In the genomic region with DNA sequence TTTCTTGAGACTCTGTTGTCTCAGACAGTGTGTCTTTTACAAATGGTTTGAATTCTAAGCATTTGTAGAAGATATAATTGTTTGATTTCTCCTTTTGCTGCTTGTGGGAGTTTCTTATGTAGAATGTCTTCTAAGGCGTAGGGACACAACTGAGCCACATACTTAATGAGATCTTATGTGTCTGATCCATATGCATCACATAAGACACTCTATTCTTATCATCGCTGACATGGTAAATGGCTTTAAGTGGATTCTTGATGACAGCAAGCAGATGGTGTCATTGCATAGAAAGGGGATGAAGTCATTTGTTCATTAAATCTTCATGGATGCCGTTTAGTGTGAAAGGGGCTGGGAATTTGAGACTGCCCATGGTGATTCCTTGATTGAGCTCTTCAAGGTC, we compare ENCODE assay signal across 42 mouse cellular contexts. TPM values are rescaled to one million over a fixed set of nuclear protein-coding genes. Genes with fewer than 3 reads are reported as not detected.
DNase-seq lines count a peak whose midpoint lies in the region; ATAC-seq and TF ChIP-seq lines count a peak whose summit lies in the region.
"Had no signal": no experiment of that assay in that cellular context is flagged by ENCODE, and none has a peak within 500 bp of the region (broad histone marks: within the 10 kb centered on the region; RNA-seq: fewer than 3 reads in every experiment).

No protein-coding gene starts in this region.

- TF ChIP-seq CTCF in hindbrain, postnatal 0 days (IDR thresholded peaks at IDR 0.05; ENCODE audit: low read depth), result no peak
- TF ChIP-seq CTCF in brain, embryonic 14.5 days (IDR thresholded peaks at IDR 0.05; ENCODE audit: borderline replicate concordance, extremely low read depth, insufficient read depth, insufficient read length), result no peak

- no peaks in the 10 kb centered on the region for H3K4me1 ChIP-seq in forebrain, embryonic 15.5 days
- no peaks in the 10 kb centered on the region for H3K4me1 ChIP-seq in forebrain, embryonic 16.5 days (replicated peaks; ENCODE audit: control insufficient read depth, insufficient read depth, low read length)
- no peaks in the 10 kb centered on the region for H3K4me1 ChIP-seq in hindbrain, embryonic 12.5 days
- H3K4me1 ChIP-seq in hindbrain, postnatal 0 days (ENCODE audit: insufficient read depth, low read length), result no peaks in the 10 kb centered on the region
- no peaks in the 10 kb centered on the region for H3K4me1 ChIP-seq in embryonic facial prominence, embryonic 14.5 days (ENCODE audit: control insufficient read depth, insufficient read depth, low read length)
- no peaks in the 10 kb centered on the region for H3K4me1 ChIP-seq in intestine, embryonic 16.5 days (ENCODE audit: control insufficient read depth, insufficient read depth, low read length)
- H3K4me1 ChIP-seq: embryonic facial prominence, embryonic 12.5 days; kidney, embryonic 15.5 days; limb, embryonic 13.5 days; megakaryocyte, embryonic 14.5 days had no signal

- 45% methylated on average over 3 of the region's 3 CpGs for WGBS in forebrain, embryonic 15.5 days
- 45% methylated on average over 3 of the region's 3 CpGs for WGBS in forebrain, embryonic 16.5 days
- 58% methylated on average over 3 of the region's 3 CpGs for WGBS in hindbrain, embryonic 12.5 days
- WGBS in hindbrain, postnatal 0 days, result 60% methylated on average over 3 of the region's 3 CpGs
- WGBS in embryonic facial prominence, embryonic 14.5 days, result 67% methylated on average over 3 of the region's 3 CpGs
- WGBS in intestine, embryonic 16.5 days, result 73% methylated on average over 3 of the region's 3 CpGs

- no peaks in the 10 kb centered on the region for H3K9me3 ChIP-seq in forebrain, embryonic 15.5 days
- H3K9me3 ChIP-seq in forebrain, embryonic 16.5 days (ENCODE audit: control insufficient read depth, low read length), result no peaks in the 10 kb centered on the region
- H3K9me3 ChIP-seq in hindbrain, embryonic 12.5 days (replicated peaks), result no peaks in the 10 kb centered on the region
- no peaks in the 10 kb centered on the region for H3K9me3 ChIP-seq in hindbrain, postnatal 0 days (ENCODE audit: low read length)
- no peaks in the 10 kb centered on the region for H3K9me3 ChIP-seq in embryonic facial prominence, embryonic 14.5 days (ENCODE audit: control insufficient read depth, low read length)
- no peaks in the 10 kb centered on the region for H3K9me3 ChIP-seq in intestine, embryonic 16.5 days (ENCODE audit: control insufficient read depth, low read length)
- H3K9me3 ChIP-seq: embryonic facial prominence, embryonic 12.5 days; kidney, embryonic 15.5 days; limb, embryonic 13.5 days; megakaryocyte, embryonic 14.5 days had no signal

- no peak for DNase-seq in hindbrain, postnatal 0 days (ENCODE audit: low spot score)
- peak; percentile 42 for DNase-seq in brain, embryonic 14.5 days (ENCODE audit: low read depth)
- peak; percentile 13 for DNase-seq in embryonic facial prominence, embryonic 14.5 days (ENCODE audit: low spot score)
- no peak for DNase-seq in layer of hippocampus, postnatal 14 days (ENCODE audit: low spot score in 2 of 2)
- DNase-seq: adrenal gland, postnatal 25 days; B cell, adult 2 months; cerebellum, adult 18-20 months; cerebellum, postnatal 10 days; gastrocnemius, postnatal 25 days; heart, adult 18-20 months; kidney, adult 18-20 months; kidney, postnatal 25 days; liver, postnatal 0 days; lung, postnatal 36 days; midbrain, embryonic 14.5 days; right cerebral cortex, adult 18-20 months; spleen, adult 18-20 months; thymus, postnatal 14 days had no signal

- no peak for TF ChIP-seq POLR2A in brain, embryonic 14.5 days (IDR thresholded peaks at IDR 0.05; ENCODE audit: borderline replicate concordance, extremely low read depth, insufficient read depth, insufficient read length, poor library complexity, severe bottlenecking)

- H3K4me3 ChIP-seq in forebrain, embryonic 15.5 days, result no peak overlapping the region
- H3K4me3 ChIP-seq in forebrain, embryonic 16.5 days (replicated peaks; ENCODE audit: low read length), result no peak overlapping the region
- H3K4me3 ChIP-seq in hindbrain, embryonic 12.5 days, result no peak overlapping the region
- no peak overlapping the region for H3K4me3 ChIP-seq in hindbrain, postnatal 0 days (ENCODE audit: low read length)
- H3K4me3 ChIP-seq in embryonic facial prominence, embryonic 14.5 days (ENCODE audit: low read depth, low read length), result no peak overlapping the region
- no peak overlapping the region for H3K4me3 ChIP-seq in intestine, embryonic 16.5 days (ENCODE audit: low read length)
- H3K4me3 ChIP-seq: embryonic facial prominence, embryonic 12.5 days; kidney, embryonic 15.5 days; limb, embryonic 13.5 days; megakaryocyte, embryonic 14.5 days had no signal

- no peak overlapping the region for H3K4me2 ChIP-seq in forebrain, embryonic 15.5 days (replicated peaks)
- H3K4me2 ChIP-seq in forebrain, embryonic 16.5 days (ENCODE audit: low read length), result no peak overlapping the region
- no peak overlapping the region for H3K4me2 ChIP-seq in hindbrain, embryonic 12.5 days (replicated peaks)
- no peak overlapping the region for H3K4me2 ChIP-seq in hindbrain, postnatal 0 days (ENCODE audit: low read depth, low read length)
- no peak overlapping the region for H3K4me2 ChIP-seq in embryonic facial prominence, embryonic 14.5 days (ENCODE audit: low read depth, low read length)
- no peak overlapping the region for H3K4me2 ChIP-seq in intestine, embryonic 16.5 days (ENCODE audit: low read depth, low read length)
- H3K4me2 ChIP-seq: embryonic facial prominence, embryonic 12.5 days; heart, embryonic 11.5 days; kidney, embryonic 15.5 days; limb, embryonic 13.5 days; liver, embryonic 11.5 days had no signal

- ATAC-seq in forebrain, embryonic 15.5 days (replicated peaks), result peak; percentile 8; the same call in 1 of the 2 replicates
- ATAC-seq in forebrain, embryonic 16.5 days, result no peak
- ATAC-seq in hindbrain, embryonic 12.5 days (ENCODE audit: low FRiP score), result peak; percentile 39; the same call in 1 of the 2 replicates
- no peak for ATAC-seq in hindbrain, postnatal 0 days
- ATAC-seq in embryonic facial prominence, embryonic 14.5 days (ENCODE audit: low read depth), result peak; percentile 35; the same call in 1 of the 2 replicates
- ATAC-seq in intestine, embryonic 16.5 days, result no peak
- ATAC-seq: inflammation-experienced regulatory T-cells, adult 6 months; liver, postnatal 0 days had no signal

- H3K9ac ChIP-seq in forebrain, embryonic 15.5 days (replicated peaks), result no peak overlapping the region
- no peak overlapping the region for H3K9ac ChIP-seq in forebrain, embryonic 16.5 days (replicated peaks; ENCODE audit: low read depth, low read length)
- no peak overlapping the region for H3K9ac ChIP-seq in hindbrain, embryonic 12.5 days
- no peak overlapping the region for H3K9ac ChIP-seq in hindbrain, postnatal 0 days (replicated peaks; ENCODE audit: low read length)
- no peak overlapping the region for H3K9ac ChIP-seq in embryonic facial prominence, embryonic 14.5 days (ENCODE audit: low read depth, low read length)
- H3K9ac ChIP-seq in intestine, embryonic 16.5 days (ENCODE audit: low read depth, low read length), result no peak overlapping the region
- H3K9ac ChIP-seq: embryonic facial prominence, embryonic 12.5 days; kidney, embryonic 15.5 days; limb, embryonic 13.5 days; liver, postnatal 0 days had no signal

- H3K36me3 ChIP-seq in forebrain, embryonic 15.5 days, result peaks cover 9% of the 10 kb centered on the region; the same call in 1 of the 2 replicates
- H3K36me3 ChIP-seq in forebrain, embryonic 16.5 days (ENCODE audit: control insufficient read depth, insufficient read depth), result peaks cover 15% of the 10 kb centered on the region
- peaks cover 13% of the 10 kb centered on the region for H3K36me3 ChIP-seq in hindbrain, embryonic 12.5 days
- H3K36me3 ChIP-seq in hindbrain, postnatal 0 days (ENCODE audit: insufficient read depth, low read length), result peaks cover 11% of the 10 kb centered on the region; the same call in 1 of the 2 replicates
- H3K36me3 ChIP-seq in embryonic facial prominence, embryonic 14.5 days (ENCODE audit: control insufficient read depth, insufficient read depth, low read length), result peaks cover 21% of the 10 kb centered on the region
- H3K36me3 ChIP-seq in intestine, embryonic 16.5 days (ENCODE audit: control insufficient read depth, insufficient read depth, low read length), result peaks cover 7% of the 10 kb centered on the region; the same call in 1 of the 2 replicates

- H3K27ac ChIP-seq in forebrain, embryonic 15.5 days (replicated peaks), result no peak overlapping the region
- H3K27ac ChIP-seq in forebrain, embryonic 16.5 days (ENCODE audit: low read length), result no peak overlapping the region
- H3K27ac ChIP-seq in hindbrain, embryonic 12.5 days, result no peak overlapping the region
- no peak overlapping the region for H3K27ac ChIP-seq in hindbrain, postnatal 0 days
- no peak overlapping the region for H3K27ac ChIP-seq in embryonic facial prominence, embryonic 14.5 days (replicated peaks; ENCODE audit: low read depth, low read length)
- H3K27ac ChIP-seq in intestine, embryonic 16.5 days (ENCODE audit: low read length), result no peak overlapping the region
- H3K27ac ChIP-seq: embryonic facial prominence, embryonic 12.5 days; kidney, embryonic 15.5 days; limb, embryonic 13.5 days had no signal

- H3K27me3 ChIP-seq in forebrain, embryonic 15.5 days, result no peaks in the 10 kb centered on the region
- H3K27me3 ChIP-seq in forebrain, embryonic 16.5 days (replicated peaks; ENCODE audit: control insufficient read depth, insufficient read depth, low read length), result no peaks in the 10 kb centered on the region
- H3K27me3 ChIP-seq in hindbrain, embryonic 12.5 days, result no peaks in the 10 kb centered on the region
- H3K27me3 ChIP-seq in hindbrain, postnatal 0 days (ENCODE audit: insufficient read depth, low read length), result no peaks in the 10 kb centered on the region
- no peaks in the 10 kb centered on the region for H3K27me3 ChIP-seq in embryonic facial prominence, embryonic 14.5 days (replicated peaks; ENCODE audit: control insufficient read depth, insufficient read depth, low read length)
- H3K27me3 ChIP-seq in intestine, embryonic 16.5 days (replicated peaks; ENCODE audit: control insufficient read depth, insufficient read depth, low read length), result no peaks in the 10 kb centered on the region
- H3K27me3 ChIP-seq: embryonic facial prominence, embryonic 12.5 days; kidney, embryonic 15.5 days; limb, embryonic 13.5 days; megakaryocyte, embryonic 14.5 days had no signal

RNA-seq across cellular contexts. Expression of a gene that starts 7.2 kb away (rescaled TPM):
- polyA plus RNA-seq in forebrain, embryonic 15.5 days (2015; fragmentation: Nextera tagmentation; extraction: Ambion mirVana), result not detected in 2 replicates
- polyA plus RNA-seq in forebrain, embryonic 16.5 days (2015; fragmentation: Nextera tagmentation; extraction: Ambion mirVana), result 0.32 TPM in 1 of 2 replicates, not detected in the other
- polyA plus RNA-seq in hindbrain, embryonic 12.5 days (2016; fragmentation: Nextera tagmentation; extraction: Ambion mirVana), result 0.54 and 0.60 TPM in 2 replicates
- 0.97 TPM in 1 of 2 replicates, not detected in the other for total RNA-seq in hindbrain, postnatal 0 days (2014; rRNA removed)
- not detected in 2 replicates for polyA plus RNA-seq in hindbrain, postnatal 0 days (2015; fragmentation: Nextera tagmentation; extraction: Ambion mirVana)
- polyA plus RNA-seq in brain, embryonic 14.5 days (2012; rRNA removed), result 2.2 and 3.0 TPM in 2 replicates
- polyA plus RNA-seq in embryonic facial prominence, embryonic 14.5 days (2014; fragmentation: Nextera tagmentation; extraction: Ambion mirVana), result 0.26 and 0.58 TPM in 2 replicates
- polyA plus RNA-seq in intestine, embryonic 16.5 days (2015; fragmentation: Nextera tagmentation; extraction: Ambion mirVana), result not detected in 2 replicates
- total RNA-seq in layer of hippocampus, postnatal 14 days (2021), result under 1 TPM in 1 of 2 experiments, not detected in 1; 0.83 TPM
- total RNA-seq: adrenal gland, adult 18-20 months; common myeloid progenitor, adult 5-6 weeks; gastrocnemius, adult 18-20 months; gastrocnemius, postnatal 25 days; heart, adult 18-20 months; hematopoietic stem cell, adult 5-6 weeks had no signal
- polyA plus RNA-seq: embryonic facial prominence, embryonic 12.5 days; heart, postnatal 0 days; liver, embryonic 11.5 days; liver, postnatal 0 days; lung, embryonic 16.5 days; neural tube, embryonic 11.5 days had no signal

RNA-seq across cellular contexts. Expression of a gene that starts 18.8 kb away (rescaled TPM):
- not detected in 2 replicates for polyA plus RNA-seq in forebrain, embryonic 15.5 days (2015; fragmentation: Nextera tagmentation; extraction: Ambion mirVana)
- polyA plus RNA-seq in forebrain, embryonic 16.5 days (2015; fragmentation: Nextera tagmentation; extraction: Ambion mirVana), result not detected in 2 replicates
- not detected in 2 replicates for polyA plus RNA-seq in hindbrain, embryonic 12.5 days (2016; fragmentation: Nextera tagmentation; extraction: Ambion mirVana)
- total RNA-seq in hindbrain, postnatal 0 days (2014; rRNA removed), result not detected in 2 replicates
- not detected in 2 replicates for polyA plus RNA-seq in hindbrain, postnatal 0 days (2015; fragmentation: Nextera tagmentation; extraction: Ambion mirVana)
- polyA plus RNA-seq in brain, embryonic 14.5 days (2012; rRNA removed), result 0.24 TPM in 1 of 2 replicates, not detected in the other
- polyA plus RNA-seq in embryonic facial prominence, embryonic 14.5 days (2014; fragmentation: Nextera tagmentation; extraction: Ambion mirVana), result 0.29 TPM in 1 of 2 replicates, not detected in the other
- polyA plus RNA-seq in intestine, embryonic 16.5 days (2015; fragmentation: Nextera tagmentation; extraction: Ambion mirVana), result not detected in 2 replicates
- not detected for total RNA-seq in layer of hippocampus, postnatal 14 days (2021)
- total RNA-seq: adrenal gland, adult 18-20 months; adrenal gland, postnatal 25 days; common myeloid progenitor, adult 5-6 weeks; gastrocnemius, adult 18-20 months; gastrocnemius, postnatal 25 days; heart, adult 18-20 months; hematopoietic stem cell, adult 5-6 weeks; layer of hippocampus, adult 18-20 months; layer of hippocampus, postnatal 10 days; left cerebral cortex, adult 8-10 months; left cerebral cortex, postnatal 36 days had no signal
- polyA plus RNA-seq: embryonic facial prominence, embryonic 12.5 days; heart, embryonic 11.5 days; heart, postnatal 0 days; inflammation-experienced regulatory T-cells, adult 6 months; kidney, embryonic 15.5 days; limb, embryonic 13.5 days; liver, embryonic 11.5 days; liver, postnatal 0 days; lung, embryonic 16.5 days; midbrain, embryonic 14.5 days; neural tube, embryonic 11.5 days; stomach, embryonic 16.5 days; urinary bladder, adult 2 months had no signal

RNA-seq across cellular contexts. Expression of a gene that starts 25.3 kb away (rescaled TPM):
- not detected in 2 replicates for polyA plus RNA-seq in forebrain, embryonic 15.5 days (2015; fragmentation: Nextera tagmentation; extraction: Ambion mirVana)
- not detected in 2 replicates for polyA plus RNA-seq in forebrain, embryonic 16.5 days (2015; fragmentation: Nextera tagmentation; extraction: Ambion mirVana)
- polyA plus RNA-seq in hindbrain, embryonic 12.5 days (2016; fragmentation: Nextera tagmentation; extraction: Ambion mirVana), result not detected in 2 replicates
- total RNA-seq in hindbrain, postnatal 0 days (2014; rRNA removed), result not detected in 2 replicates
- not detected in 2 replicates for polyA plus RNA-seq in hindbrain, postnatal 0 days (2015; fragmentation: Nextera tagmentation; extraction: Ambion mirVana)
- polyA plus RNA-seq in brain, embryonic 14.5 days (2012; rRNA removed), result not detected in 2 replicates
- polyA plus RNA-seq in embryonic facial prominence, embryonic 14.5 days (2014; fragmentation: Nextera tagmentation; extraction: Ambion mirVana), result not detected in 2 replicates
- polyA plus RNA-seq in intestine, embryonic 16.5 days (2015; fragmentation: Nextera tagmentation; extraction: Ambion mirVana), result not detected in 2 replicates
- total RNA-seq in layer of hippocampus, postnatal 14 days (2021), result not detected
- total RNA-seq: adrenal gland, adult 18-20 months; adrenal gland, postnatal 25 days; common myeloid progenitor, adult 5-6 weeks; gastrocnemius, adult 18-20 months; gastrocnemius, postnatal 25 days; heart, adult 18-20 months; hematopoietic stem cell, adult 5-6 weeks; layer of hippocampus, adult 18-20 months; layer of hippocampus, postnatal 10 days; left cerebral cortex, adult 8-10 months; left cerebral cortex, postnatal 36 days had no signal
- polyA plus RNA-seq: embryonic facial prominence, embryonic 12.5 days; heart, embryonic 11.5 days; heart, postnatal 0 days; inflammation-experienced regulatory T-cells, adult 6 months; kidney, embryonic 15.5 days; limb, embryonic 13.5 days; liver, embryonic 11.5 days; liver, postnatal 0 days; lung, embryonic 16.5 days; midbrain, embryonic 14.5 days; neural tube, embryonic 11.5 days; stomach, embryonic 16.5 days; urinary bladder, adult 2 months had no signal

RNA-seq across cellular contexts. Expression of a gene that starts 37.3 kb away (rescaled TPM):
- polyA plus RNA-seq in forebrain, embryonic 15.5 days (2015; fragmentation: Nextera tagmentation; extraction: Ambion mirVana), result not detected in 2 replicates
- polyA plus RNA-seq in forebrain, embryonic 16.5 days (2015; fragmentation: Nextera tagmentation; extraction: Ambion mirVana), result not detected in 2 replicates
- polyA plus RNA-seq in hindbrain, embryonic 12.5 days (2016; fragmentation: Nextera tagmentation; extraction: Ambion mirVana), result not detected in 2 replicates
- not detected in 2 replicates for total RNA-seq in hindbrain, postnatal 0 days (2014; rRNA removed)
- polyA plus RNA-seq in hindbrain, postnatal 0 days (2015; fragmentation: Nextera tagmentation; extraction: Ambion mirVana), result not detected in 2 replicates
- not detected in 2 replicates for polyA plus RNA-seq in brain, embryonic 14.5 days (2012; rRNA removed)
- polyA plus RNA-seq in embryonic facial prominence, embryonic 14.5 days (2014; fragmentation: Nextera tagmentation; extraction: Ambion mirVana), result not detected in 2 replicates
- polyA plus RNA-seq in intestine, embryonic 16.5 days (2015; fragmentation: Nextera tagmentation; extraction: Ambion mirVana), result not detected in 2 replicates
- not detected for total RNA-seq in layer of hippocampus, postnatal 14 days (2021)
- total RNA-seq: adrenal gland, adult 18-20 months; adrenal gland, postnatal 25 days; common myeloid progenitor, adult 5-6 weeks; gastrocnemius, adult 18-20 months; gastrocnemius, postnatal 25 days; heart, adult 18-20 months; hematopoietic stem cell, adult 5-6 weeks; layer of hippocampus, adult 18-20 months; layer of hippocampus, postnatal 10 days; left cerebral cortex, adult 8-10 months; left cerebral cortex, postnatal 36 days had no signal
- polyA plus RNA-seq: embryonic facial prominence, embryonic 12.5 days; heart, embryonic 11.5 days; heart, postnatal 0 days; inflammation-experienced regulatory T-cells, adult 6 months; kidney, embryonic 15.5 days; limb, embryonic 13.5 days; liver, embryonic 11.5 days; liver, postnatal 0 days; lung, embryonic 16.5 days; midbrain, embryonic 14.5 days; neural tube, embryonic 11.5 days; stomach, embryonic 16.5 days; urinary bladder, adult 2 months had no signal

RNA-seq across cellular contexts. Expression of a gene that starts 49.9 kb away (rescaled TPM):
- polyA plus RNA-seq in forebrain, embryonic 15.5 days (2015; fragmentation: Nextera tagmentation; extraction: Ambion mirVana), result not detected in 2 replicates
- polyA plus RNA-seq in forebrain, embryonic 16.5 days (2015; fragmentation: Nextera tagmentation; extraction: Ambion mirVana), result not detected in 2 replicates
- polyA plus RNA-seq in hindbrain, embryonic 12.5 days (2016; fragmentation: Nextera tagmentation; extraction: Ambion mirVana), result not detected in 2 replicates
- not detected in 2 replicates for total RNA-seq in hindbrain, postnatal 0 days (2014; rRNA removed)
- polyA plus RNA-seq in hindbrain, postnatal 0 days (2015; fragmentation: Nextera tagmentation; extraction: Ambion mirVana), result not detected in 2 replicates
- polyA plus RNA-seq in brain, embryonic 14.5 days (2012; rRNA removed), result not detected in 2 replicates
- polyA plus RNA-seq in embryonic facial prominence, embryonic 14.5 days (2014; fragmentation: Nextera tagmentation; extraction: Ambion mirVana), result not detected in 2 replicates
- polyA plus RNA-seq in intestine, embryonic 16.5 days (2015; fragmentation: Nextera tagmentation; extraction: Ambion mirVana), result not detected in 2 replicates
- total RNA-seq in layer of hippocampus, postnatal 14 days (2021), result not detected
- total RNA-seq: adrenal gland, adult 18-20 months; adrenal gland, postnatal 25 days; common myeloid progenitor, adult 5-6 weeks; gastrocnemius, adult 18-20 months; gastrocnemius, postnatal 25 days; heart, adult 18-20 months; hematopoietic stem cell, adult 5-6 weeks; layer of hippocampus, adult 18-20 months; layer of hippocampus, postnatal 10 days; left cerebral cortex, adult 8-10 months; left cerebral cortex, postnatal 36 days had no signal
- polyA plus RNA-seq: embryonic facial prominence, embryonic 12.5 days; heart, embryonic 11.5 days; heart, postnatal 0 days; inflammation-experienced regulatory T-cells, adult 6 months; kidney, embryonic 15.5 days; limb, embryonic 13.5 days; liver, embryonic 11.5 days; liver, postnatal 0 days; lung, embryonic 16.5 days; midbrain, embryonic 14.5 days; neural tube, embryonic 11.5 days; stomach, embryonic 16.5 days; urinary bladder, adult 2 months had no signal

Comparison
In these comparisons a context has a peak if more than half of its experiments do, and no peak if none do; other contexts are left out.
1. ATAC-seq: peak in forebrain, embryonic 15.5 days (single experiment), hindbrain, embryonic 12.5 days (single experiment) and embryonic facial prominence, embryonic 14.5 days (single experiment); none in forebrain, embryonic 16.5 days (single experiment), hindbrain, postnatal 0 days (single experiment) and intestine, embryonic 16.5 days (single experiment).
2. DNase-seq: peak in brain, embryonic 14.5 days (single experiment) and embryonic facial prominence, embryonic 14.5 days (single experiment); none in hindbrain, postnatal 0 days (single experiment) and layer of hippocampus, postnatal 14 days (0 of 2).